ENCODE assay signal across 16 mouse cellular contexts in genomic region chr3:84136509-84136908, GRCm38 (mm10). TPM values are rescaled to one million over a fixed set of nuclear protein-coding genes. Genes with fewer than 3 reads are reported as not detected.
"Had no signal": no experiment of that assay in that cellular context is flagged by ENCODE, and none has a peak within 500 bp of the region (broad histone marks: within the 10 kb centered on the region; RNA-seq: fewer than 3 reads in every experiment).

No protein-coding gene starts in this region.

- H3K4me2 ChIP-seq: limb, embryonic 15.5 days; lung, embryonic 15.5 days; midbrain, embryonic 13.5 days had no signal

- H3K4me1 ChIP-seq: midbrain, embryonic 13.5 days; stomach, embryonic 15.5 days had no signal

- H3K9ac ChIP-seq: limb, embryonic 15.5 days; lung, embryonic 15.5 days; midbrain, embryonic 13.5 days; stomach, embryonic 15.5 days had no signal

- H3K27ac ChIP-seq: limb, embryonic 15.5 days; lung, embryonic 15.5 days; macrophage; midbrain, embryonic 13.5 days; stomach, embryonic 15.5 days had no signal

- H3K27me3 ChIP-seq: limb, embryonic 15.5 days; lung, embryonic 15.5 days; midbrain, embryonic 13.5 days; stomach, embryonic 15.5 days had no signal

- H3K4me3 ChIP-seq: limb, embryonic 15.5 days; lung, embryonic 15.5 days; midbrain, embryonic 13.5 days; stomach, embryonic 15.5 days had no signal

- ATAC-seq: midbrain, embryonic 13.5 days had no signal

- DNase-seq: kidney, adult 2 months; kidney, postnatal 25 days; layer of hippocampus, adult 9-11 months; layer of hippocampus, postnatal 36 days; lung, postnatal 14 days; right cerebral cortex, postnatal 14 days; thymus, adult 2 months; thymus, postnatal 36 days had no signal

- H3K36me3 ChIP-seq: limb, embryonic 15.5 days; lung, embryonic 15.5 days; midbrain, embryonic 13.5 days; stomach, embryonic 15.5 days had no signal

- H3K9me3 ChIP-seq: limb, embryonic 15.5 days; lung, embryonic 15.5 days; midbrain, embryonic 13.5 days; stomach, embryonic 15.5 days had no signal

RNA-seq across cellular contexts. Expression of gene Gm6525, which starts 37.4 kb away (rescaled TPM):
- total RNA-seq: layer of hippocampus, adult 18-20 months; layer of hippocampus, postnatal 36 days; midbrain, postnatal 0 days had no signal
- polyA plus RNA-seq: kidney, adult 2 months; macrophage; spleen, adult 2 months; thymus, adult 2 months had no signal
